Mouse (Mus musculus): ENCODE results near the gene Ccdc106. TPM values are rescaled to one million over a fixed set of nuclear protein-coding genes. Genes with fewer than 3 reads are reported as not detected.

Ccdc106 gene
- polyA plus RNA-seq (2012; rRNA removed) (48.1 and 49.4 TPM in 2 replicates), polyA plus RNA-seq (2014; fragmentation: Nextera tagmentation; extraction: Ambion mirVana) (36.7 and 37.3 TPM in 2 replicates)

DNA sequence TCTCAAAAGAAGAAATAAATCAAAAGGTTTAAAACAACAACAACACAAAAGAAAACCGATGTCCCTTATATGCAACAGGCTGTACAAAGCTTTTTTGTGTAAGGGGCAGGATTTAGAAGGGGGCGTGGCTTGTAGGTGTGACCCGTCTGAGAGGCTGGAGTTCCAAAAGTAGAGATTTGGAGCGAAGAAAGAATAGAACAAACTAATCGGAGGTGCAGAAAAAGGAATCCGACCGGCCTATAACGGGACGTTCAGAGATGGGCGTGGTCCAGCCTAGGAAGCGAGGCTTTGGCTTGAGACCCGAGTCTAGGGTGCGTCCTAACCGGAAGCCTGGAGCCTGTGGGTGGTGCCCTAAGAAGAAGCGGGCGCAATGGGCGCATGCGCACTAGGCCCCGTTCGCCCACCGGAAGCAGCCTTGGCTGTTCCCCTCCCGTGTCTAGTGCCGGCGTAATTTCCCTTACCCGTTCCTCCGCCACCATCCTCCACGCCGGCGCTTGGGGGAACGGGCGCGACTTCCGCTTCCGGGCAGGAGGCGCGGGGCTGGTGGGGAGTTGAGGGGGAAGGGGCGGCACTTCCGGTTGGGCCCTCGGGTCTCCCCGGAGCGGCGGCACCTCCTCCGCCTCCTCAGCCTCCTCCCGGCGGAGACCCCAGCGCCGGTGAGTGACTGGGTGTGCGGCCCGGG lies at the start of gene Ccdc106, which contains the start of gene Zfp865:
TSS of gene Ccdc106 (plus strand) at position 554 of the 682 bp plus-strand sequence.
TSS of gene Zfp865 (plus strand) at position 377 of the 682 bp plus-strand sequence.
- H3K27ac ChIP-seq (replicated peaks; ENCODE audit: low read depth, low read length) = peak within 1 kb of the TSS; percentile 95
- TF ChIP-seq POLR2A (IDR thresholded peaks at IDR 0.05; ENCODE audit: borderline replicate concordance, extremely low read depth, insufficient read depth, insufficient read length) = peak; percentile 84; the same call in 1 of the 2 replicates
- DNase-seq (ENCODE audit: low spot score) = peak; percentile 100
- ATAC-seq (ENCODE audit: low FRiP score, low read depth) = peak; percentile 91
- WGBS = under 1% methylated on average over 36 of the region's 49 CpGs
- peak within 1 kb of the TSS; percentile 93 for H3K9ac ChIP-seq (ENCODE audit: low read depth, low read length, severe bottlenecking)
- H3K4me3 ChIP-seq (replicated peaks; ENCODE audit: low read length) = peak within 1 kb of the TSS; percentile 90
- peaks cover 31% of the 10 kb centered on the region for H3K36me3 ChIP-seq (ENCODE audit: control insufficient read depth, insufficient read depth, low read length)
- H3K4me1 ChIP-seq (ENCODE audit: control insufficient read depth, insufficient read depth, low read length) = peaks cover 15% of the 10 kb centered on the region
- H3K4me2 ChIP-seq (replicated peaks; ENCODE audit: low read depth, low read length, severe bottlenecking) = peak within 1 kb of the TSS; percentile 84
- H3K27me3 ChIP-seq (ENCODE audit: control insufficient read depth, insufficient read depth, low read length) = no peaks in the 10 kb centered on the region
- H3K9me3 ChIP-seq (ENCODE audit: control insufficient read depth, low read length) = no peaks in the 10 kb centered on the region

DNA sequence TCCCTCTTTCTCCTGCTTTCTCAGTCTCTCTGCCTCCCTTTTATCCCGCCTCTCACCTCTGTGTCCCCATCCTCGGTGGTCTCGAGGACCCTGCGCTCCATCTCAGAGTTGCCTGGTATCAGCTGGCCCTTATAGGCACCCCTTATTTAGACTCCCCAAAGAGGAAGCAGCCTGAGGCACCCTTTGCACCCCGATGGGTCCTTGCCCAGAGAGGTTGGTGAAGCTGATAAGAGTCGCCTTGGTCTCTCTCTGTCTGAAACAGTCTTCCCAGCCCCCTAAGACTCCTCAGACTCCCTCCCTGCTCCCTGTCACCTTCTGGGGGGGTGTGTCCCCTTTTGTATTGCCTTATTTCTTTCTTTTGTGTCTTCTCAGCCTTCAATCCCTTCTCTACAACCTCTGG lies 49.3 kb upstream of the Ccdc106 start, which contains the start of gene Sbk3:
TSS of gene Sbk3 (minus strand) at position 101 of the 400 bp plus-strand sequence.
- H3K36me3 ChIP-seq (ENCODE audit: control insufficient read depth, insufficient read depth, low read length) = no peaks in the 10 kb centered on the region
- ATAC-seq (ENCODE audit: low FRiP score, low read depth) (no peak), DNase-seq (ENCODE audit: low spot score) (no peak)
- H3K4me3 ChIP-seq (replicated peaks; ENCODE audit: low read length) = no peak within 1 kb of the TSS
- no peaks in the 10 kb centered on the region for H3K4me1 ChIP-seq (ENCODE audit: control insufficient read depth, insufficient read depth, low read length)
- no peak within 1 kb of the TSS for H3K9ac ChIP-seq (ENCODE audit: low read depth, low read length, severe bottlenecking)
- TF ChIP-seq POLR2A (IDR thresholded peaks at IDR 0.05; ENCODE audit: borderline replicate concordance, extremely low read depth, insufficient read depth, insufficient read length) = no peak
- H3K9me3 ChIP-seq (ENCODE audit: control insufficient read depth, low read length) = no peaks in the 10 kb centered on the region
- 37% methylated on average over 6 of the region's 6 CpGs for WGBS
- H3K27ac ChIP-seq (replicated peaks; ENCODE audit: low read depth, low read length) = no peak within 1 kb of the TSS
- no peak within 1 kb of the TSS for H3K4me2 ChIP-seq (replicated peaks; ENCODE audit: low read depth, low read length, severe bottlenecking)
- no peaks in the 10 kb centered on the region for H3K27me3 ChIP-seq (ENCODE audit: control insufficient read depth, insufficient read depth, low read length)

DNA sequence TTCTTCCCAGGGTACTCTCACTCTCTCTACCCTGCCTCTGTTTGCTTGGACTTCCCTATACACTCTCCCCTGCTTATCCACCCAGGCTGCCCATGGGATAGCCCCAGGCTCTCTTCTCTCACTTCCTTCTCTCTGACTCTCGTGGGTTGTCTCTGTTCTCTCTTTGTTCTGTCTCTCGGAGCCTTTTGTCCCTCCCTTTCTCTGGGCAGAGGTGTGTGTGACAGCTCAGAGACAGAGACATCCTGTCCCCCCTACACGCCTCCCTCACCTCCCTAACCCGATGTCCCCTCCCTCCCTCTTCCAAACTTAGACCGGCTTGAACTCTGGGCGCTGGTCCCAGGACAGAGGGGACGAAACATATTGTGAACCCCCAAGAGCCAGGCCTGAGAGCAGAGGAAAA lies 48.6 kb upstream of the Ccdc106 start:
- 30% methylated on average over 7 of the region's 7 CpGs for WGBS
- ATAC-seq (ENCODE audit: low FRiP score, low read depth) = no peak

DNA sequence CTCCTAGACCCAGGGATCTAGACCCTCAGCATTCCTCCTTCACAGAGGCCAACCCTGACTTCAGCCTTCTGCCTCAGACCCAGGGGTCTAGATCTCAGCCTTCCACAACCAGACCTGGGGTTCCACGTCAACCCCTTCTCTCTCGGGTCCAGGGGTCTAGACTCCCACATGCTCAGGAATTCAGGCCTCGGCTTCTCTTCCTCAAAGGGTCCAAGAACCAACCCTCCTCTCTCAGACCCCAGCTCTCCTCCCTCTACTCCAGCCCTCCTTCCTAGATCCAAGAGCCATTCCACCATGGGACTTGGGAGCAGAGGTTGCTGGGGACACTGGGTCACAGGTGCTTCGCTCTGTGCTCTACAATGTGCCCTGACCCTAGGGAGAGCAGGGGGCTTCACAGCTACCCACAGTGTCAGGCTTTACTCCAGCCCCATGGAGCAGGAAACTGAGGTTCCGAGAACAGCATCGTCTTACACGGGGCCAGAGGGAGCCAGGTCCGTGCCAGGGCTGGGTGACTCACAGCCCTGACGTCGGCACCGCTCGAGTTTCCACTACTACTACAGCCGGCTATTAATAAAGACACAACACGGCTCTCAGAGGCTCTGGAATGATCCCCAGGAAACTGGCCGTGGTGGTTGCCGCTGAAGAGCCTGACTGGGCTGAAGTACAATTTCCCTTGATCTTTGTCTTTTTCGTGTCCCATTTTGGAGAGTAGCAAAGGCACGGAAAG lies 47.9 kb upstream of the Ccdc106 start:
- Histone ChIP-seq H3K9ac (ENCODE audit: low read depth, low read length, severe bottlenecking) (no peak overlapping the region), H3K27ac (replicated peaks; ENCODE audit: low read depth, low read length) (no peak overlapping the region), H3K4me3 (replicated peaks; ENCODE audit: low read length) (no peak overlapping the region), H3K4me2 (replicated peaks; ENCODE audit: low read depth, low read length, severe bottlenecking) (no peak overlapping the region), H3K36me3 (ENCODE audit: control insufficient read depth, insufficient read depth, low read length) (no peaks in the 10 kb centered on the region), H3K4me1 (ENCODE audit: control insufficient read depth, insufficient read depth, low read length) (no peaks in the 10 kb centered on the region), H3K27me3 (ENCODE audit: control insufficient read depth, insufficient read depth, low read length) (no peaks in the 10 kb centered on the region), H3K9me3 (ENCODE audit: control insufficient read depth, low read length) (no peaks in the 10 kb centered on the region)
- DNase-seq (ENCODE audit: low spot score) (peak; percentile 31), ATAC-seq (ENCODE audit: low FRiP score, low read depth) (no peak)
- WGBS = 68% methylated on average over 18 of the region's 18 CpGs
- no peak for TF ChIP-seq POLR2A (IDR thresholded peaks at IDR 0.05; ENCODE audit: borderline replicate concordance, extremely low read depth, insufficient read depth, insufficient read length)

More for the DNA sequence above, 48.6 kb upstream of the Ccdc106 start:
- no peak for TF ChIP-seq POLR2A (IDR thresholded peaks at IDR 0.05; ENCODE audit: borderline replicate concordance, extremely low read depth, insufficient read depth, insufficient read length)
- Histone ChIP-seq H3K4me2 (replicated peaks; ENCODE audit: low read depth, low read length, severe bottlenecking) (no peak overlapping the region), H3K9me3 (ENCODE audit: control insufficient read depth, low read length) (no peaks in the 10 kb centered on the region), H3K4me1 (ENCODE audit: control insufficient read depth, insufficient read depth, low read length) (no peaks in the 10 kb centered on the region), H3K27me3 (ENCODE audit: control insufficient read depth, insufficient read depth, low read length) (no peaks in the 10 kb centered on the region), H3K9ac (ENCODE audit: low read depth, low read length, severe bottlenecking) (no peak overlapping the region), H3K27ac (replicated peaks; ENCODE audit: low read depth, low read length) (no peak overlapping the region), H3K36me3 (ENCODE audit: control insufficient read depth, insufficient read depth, low read length) (no peaks in the 10 kb centered on the region), H3K4me3 (replicated peaks; ENCODE audit: low read length) (no peak overlapping the region)
- no peak for DNase-seq (ENCODE audit: low spot score)

DNA sequence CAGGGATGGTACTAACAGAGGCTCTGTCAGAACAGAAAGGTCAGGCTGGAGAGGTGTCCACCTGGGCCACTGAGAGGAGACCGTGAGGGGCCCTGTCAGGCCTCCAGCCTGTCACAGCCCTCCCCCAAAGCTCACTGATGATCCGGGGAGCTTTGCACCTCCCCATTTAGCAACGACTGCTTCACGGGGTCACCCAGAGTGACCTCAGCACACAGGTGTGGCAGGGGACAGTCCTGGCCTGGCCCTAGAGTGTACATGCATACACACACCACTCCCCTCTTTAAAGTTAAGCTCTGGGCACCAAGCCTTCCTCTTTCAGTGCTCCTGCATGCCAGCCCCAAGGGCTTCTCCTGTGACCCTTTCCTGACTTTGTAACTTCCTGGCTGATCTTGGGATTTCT lies 44.9 kb upstream of the Ccdc106 start:
- no peak overlapping the region for H3K27ac ChIP-seq (replicated peaks; ENCODE audit: low read depth, low read length)
- no peaks in the 10 kb centered on the region for H3K9me3 ChIP-seq (ENCODE audit: control insufficient read depth, low read length)
- DNase-seq (ENCODE audit: low spot score) (no peak), ATAC-seq (ENCODE audit: low FRiP score, low read depth) (no peak)
- no peaks in the 10 kb centered on the region for H3K4me1 ChIP-seq (ENCODE audit: control insufficient read depth, insufficient read depth, low read length)
- no peaks in the 10 kb centered on the region for H3K27me3 ChIP-seq (ENCODE audit: control insufficient read depth, insufficient read depth, low read length)
- WGBS = 54% methylated on average over 4 of the region's 4 CpGs
- no peak overlapping the region for H3K9ac ChIP-seq (ENCODE audit: low read depth, low read length, severe bottlenecking)
- no peak for TF ChIP-seq POLR2A (IDR thresholded peaks at IDR 0.05; ENCODE audit: borderline replicate concordance, extremely low read depth, insufficient read depth, insufficient read length)
- H3K4me2 ChIP-seq (replicated peaks; ENCODE audit: low read depth, low read length, severe bottlenecking) = no peak overlapping the region
- H3K36me3 ChIP-seq (ENCODE audit: control insufficient read depth, insufficient read depth, low read length) = no peaks in the 10 kb centered on the region
- no peak overlapping the region for H3K4me3 ChIP-seq (replicated peaks; ENCODE audit: low read length)

All from limb, embryonic 14.5 days (tissue).